Mouse (Mus musculus) heart, postnatal 36 days (tissue): ENCODE measurements around the gene Galnt15. TPM values are rescaled to one million over a fixed set of nuclear protein-coding genes. Genes with fewer than 3 reads are reported as not detected.

Experiments used
- DNase-seq, 2 experiments: peaks; one replicate each; pipeline ENCODE4 v3.0.0; 2021 to 2022
- intact Hi-C: fragments of 180-260 bp; cut with DNase I; formaldehyde crosslinking; loops from one replicate; pipeline ENCODE4 v1.15.1; 2025
- total RNA-seq, 2 experiments: library from RNA; stranded (reverse); gene quantifications; 2 replicates each; pipeline ENCODE4 v1.2.3; 2021

Galnt15 gene
- total RNA-seq, 2 experiments from 2014 or later: 15.0 to 21.3 TPM

DNA sequence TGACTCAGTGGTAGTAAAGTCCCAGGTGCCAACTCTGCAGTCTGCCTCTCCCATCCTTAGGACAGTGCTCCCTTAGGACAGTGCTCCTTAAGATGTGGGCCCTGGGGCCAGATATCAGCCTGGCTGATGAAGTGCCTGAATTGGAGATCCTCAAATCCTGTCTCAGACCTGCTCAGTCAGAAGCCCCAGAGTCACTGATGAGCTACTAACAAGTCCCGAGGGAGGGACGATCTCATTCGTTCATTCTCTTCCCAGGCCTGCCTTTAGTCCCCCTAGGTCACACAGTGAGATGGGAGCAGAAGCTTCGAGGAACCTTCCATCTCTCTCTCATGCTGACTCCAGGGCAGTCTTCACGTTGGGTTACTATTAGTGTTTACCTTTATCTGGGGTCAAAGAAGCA, 1.3 kb downstream of the Galnt15 start:
- no peak for DNase-seq
- intact Hi-C loops: loop anchor here (5.0 kb wide), 1 partner anchor 373 kb away; no protein-coding TSS in a partner anchor

DNA sequence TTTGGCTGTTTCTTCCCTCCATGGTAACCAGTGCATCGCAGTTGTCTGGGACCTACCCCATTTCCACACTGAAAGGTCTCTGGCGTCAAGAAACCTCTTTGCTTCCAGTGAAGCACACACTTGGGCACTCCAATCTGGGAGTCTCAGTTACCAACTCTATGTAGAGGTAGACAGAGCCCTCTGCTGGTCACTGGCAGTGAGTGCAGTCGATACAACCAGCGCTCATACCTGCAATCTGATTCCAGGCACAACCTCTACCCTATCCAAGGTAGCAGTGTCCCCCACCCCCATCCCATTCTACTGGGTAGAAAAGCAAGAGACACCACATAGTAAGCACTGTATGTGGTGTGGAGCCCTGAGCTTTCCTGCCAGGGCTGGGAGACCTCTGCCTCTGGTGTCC, 3.7 kb downstream of the Galnt15 start:
- intact Hi-C loops: loop anchor here (1.0 to 5.0 kb wide), 4 partner anchors 44 to 375 kb away; no protein-coding TSS in a partner anchor
- peak; percentile 71 to 72 for DNase-seq

DNA sequence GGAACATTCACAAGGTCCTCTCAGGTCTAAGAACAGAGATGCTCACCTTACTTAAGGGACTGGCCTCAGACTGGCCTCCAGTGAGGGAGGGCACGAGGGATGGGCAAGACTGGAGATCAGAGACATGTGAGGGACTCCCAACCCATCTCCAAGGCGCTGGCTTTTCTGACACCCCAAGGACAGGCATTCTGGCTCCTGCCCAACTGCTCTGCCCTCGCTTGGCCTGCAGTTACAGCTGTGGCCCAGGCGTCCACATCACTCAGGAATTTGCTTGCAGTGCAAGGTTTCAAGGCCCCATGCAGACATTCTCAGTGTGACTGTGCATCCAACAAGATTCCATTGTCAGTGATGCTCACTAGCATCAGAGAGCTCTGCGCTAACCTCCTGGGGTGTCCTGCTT, 7.7 kb downstream of the Galnt15 start:
- no peak for DNase-seq
- intact Hi-C loops: no loop called here

DNA sequence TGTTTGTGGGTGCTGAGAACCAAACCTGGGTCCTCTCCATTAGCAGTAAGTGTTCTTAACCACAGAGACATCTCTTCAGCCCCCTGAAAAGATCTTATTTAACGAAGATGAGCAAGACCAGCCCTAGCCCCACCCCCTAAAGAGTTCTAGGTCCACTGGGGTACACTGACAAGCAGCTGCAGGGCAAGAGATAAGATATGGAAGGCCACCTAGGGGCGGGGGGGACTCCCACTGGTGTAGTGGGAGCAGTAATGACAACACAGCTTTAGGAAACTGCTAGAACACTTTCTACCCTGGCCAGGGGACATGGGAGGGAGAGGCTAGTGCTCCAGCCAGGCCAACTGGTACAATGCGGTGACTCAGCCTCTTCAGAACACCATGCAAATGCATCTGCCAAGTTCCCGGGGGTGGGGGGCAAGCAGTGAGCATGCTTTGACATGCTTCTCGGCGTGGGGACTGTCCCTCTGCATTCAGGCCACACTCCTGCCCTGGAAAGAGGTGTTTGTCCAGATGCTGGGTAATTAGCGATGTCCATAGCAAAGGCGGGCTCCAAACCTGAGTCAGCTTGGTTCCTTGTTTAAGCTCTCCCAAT, 9.0 kb downstream of the Galnt15 start:
- intact Hi-C loops: no loop called here
- no peak for DNase-seq

DNA sequence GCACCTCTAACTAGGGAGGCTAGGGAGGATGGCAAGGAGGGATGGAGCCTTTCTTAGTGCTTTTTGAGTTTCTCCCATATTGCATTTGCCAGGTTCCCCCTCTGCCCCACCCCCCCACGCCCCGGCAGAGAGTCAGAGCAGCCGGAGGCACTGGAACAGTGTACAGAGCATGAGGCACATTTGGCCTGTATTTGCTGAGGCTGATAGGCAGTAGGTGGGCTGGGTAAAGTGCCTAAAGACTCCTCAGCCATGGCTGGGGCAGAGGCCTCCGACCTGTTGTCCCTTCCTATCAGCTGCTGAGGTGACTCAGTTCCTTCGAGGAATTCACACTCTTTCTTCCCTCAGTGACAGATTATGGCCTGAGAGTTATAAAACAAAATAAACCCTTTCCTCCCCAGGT, 13.3 kb downstream of the Galnt15 start:
- intact Hi-C loops: no loop called here

DNA sequence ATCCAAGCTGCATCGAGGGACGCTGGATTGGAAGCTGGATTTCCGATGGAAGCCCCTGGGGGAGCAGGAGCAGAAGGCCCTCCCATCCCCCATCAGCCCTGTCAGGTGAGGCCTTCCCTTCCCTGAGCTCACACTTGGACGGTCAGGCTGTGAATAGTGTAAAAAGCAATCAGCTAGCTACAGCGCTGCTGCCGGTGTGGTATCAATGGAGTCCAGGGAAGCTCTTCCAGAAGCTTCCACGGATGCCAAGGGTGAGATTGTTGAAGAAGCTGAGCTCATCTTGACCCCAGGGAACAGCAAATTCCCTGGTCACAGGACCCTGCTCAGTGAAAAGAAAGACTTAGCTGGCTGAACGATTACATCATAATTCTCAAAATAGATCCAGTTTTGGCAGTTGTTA, 17.6 kb downstream of the Galnt15 start:
- no peak for DNase-seq

More for the DNA sequence above, 13.3 kb downstream of the Galnt15 start:
- no peak for DNase-seq

DNA sequence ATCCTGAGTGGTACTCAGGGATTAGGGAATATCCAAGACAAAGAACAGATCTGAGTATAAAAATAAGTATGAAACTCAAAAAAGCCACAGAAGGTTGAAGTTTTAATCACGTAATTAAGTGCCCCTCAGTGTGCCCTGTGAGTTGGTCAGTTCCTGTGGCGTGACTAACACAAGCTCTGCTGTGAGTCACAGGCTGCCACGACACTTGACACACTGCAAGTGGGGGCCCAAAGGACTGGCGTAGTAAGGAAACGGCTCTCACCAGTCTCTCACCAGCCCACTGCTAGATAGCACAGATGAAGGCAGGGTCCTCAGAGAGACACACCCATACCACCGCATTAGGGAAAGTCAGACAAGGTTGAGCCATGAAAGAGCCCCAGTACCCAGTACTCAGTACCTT, 21.4 kb downstream of the Galnt15 start:
- DNase-seq: no peak
- intact Hi-C loops: no loop called here

More for the DNA sequence above, 17.6 kb downstream of the Galnt15 start:
- intact Hi-C loops: no loop called here

DNA sequence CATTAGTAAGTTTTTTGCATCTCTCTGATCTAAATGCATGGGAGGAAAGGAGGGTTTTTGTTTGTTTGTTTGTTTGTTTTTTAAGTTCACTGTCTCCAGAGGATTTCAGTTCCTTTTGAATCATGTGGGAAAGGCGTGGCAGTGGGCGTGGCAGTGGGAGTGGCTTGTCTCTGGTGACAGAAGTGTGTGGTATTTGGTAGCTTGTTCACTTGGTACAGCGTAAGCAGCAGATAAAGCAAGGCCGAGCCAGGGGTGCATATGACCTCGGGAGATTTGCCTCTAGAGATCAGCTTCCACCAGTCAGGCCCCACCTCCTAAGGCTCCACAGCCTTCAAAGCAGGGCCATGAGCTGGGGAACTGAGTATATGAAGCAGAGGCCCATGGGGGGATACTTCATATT, 25.1 kb downstream of the Galnt15 start:
- no peak for DNase-seq
- intact Hi-C loops: no loop called here

DNA sequence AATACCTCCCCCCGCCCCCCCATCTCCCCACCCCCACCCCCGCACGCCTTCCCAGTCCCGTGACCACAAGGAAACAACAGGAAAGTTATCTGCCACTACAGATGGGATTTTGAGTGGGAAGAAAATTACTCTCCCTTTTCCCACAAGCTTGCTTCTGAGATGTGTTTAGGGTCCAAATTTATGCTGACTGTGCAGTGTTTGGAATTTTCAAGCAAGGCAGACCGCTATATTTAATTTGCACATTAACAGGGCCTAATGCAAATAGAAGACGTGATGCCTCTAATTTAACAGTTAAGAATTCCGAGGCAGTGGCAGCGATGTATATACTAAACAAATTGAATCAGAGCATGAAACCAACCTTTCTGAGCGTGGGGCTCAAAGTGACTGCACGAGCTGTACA, 26.0 kb downstream of the Galnt15 start:
- no peak for DNase-seq
- intact Hi-C loops: no loop called here

DNA sequence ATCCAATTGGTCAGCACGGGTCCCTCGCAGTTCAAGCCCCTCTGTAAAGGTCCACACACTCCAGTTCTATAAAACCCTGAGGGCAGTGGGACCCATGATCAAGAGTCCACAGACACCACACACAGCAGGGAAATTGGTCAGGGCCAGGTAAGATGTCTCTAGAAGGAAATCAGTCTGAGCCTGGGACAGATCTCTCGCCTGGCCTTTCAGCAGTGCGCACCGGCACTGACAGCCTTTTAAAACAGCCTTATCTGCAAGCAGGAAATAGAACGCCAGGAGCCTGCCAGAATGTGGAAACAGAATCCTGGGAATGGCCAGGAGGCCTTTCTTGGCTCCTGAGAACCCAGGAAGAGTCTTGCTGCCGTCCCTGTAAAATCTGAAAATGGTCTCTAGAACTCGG, 27.0 kb downstream of the Galnt15 start:
- intact Hi-C loops: no loop called here
- no peak for DNase-seq

DNA sequence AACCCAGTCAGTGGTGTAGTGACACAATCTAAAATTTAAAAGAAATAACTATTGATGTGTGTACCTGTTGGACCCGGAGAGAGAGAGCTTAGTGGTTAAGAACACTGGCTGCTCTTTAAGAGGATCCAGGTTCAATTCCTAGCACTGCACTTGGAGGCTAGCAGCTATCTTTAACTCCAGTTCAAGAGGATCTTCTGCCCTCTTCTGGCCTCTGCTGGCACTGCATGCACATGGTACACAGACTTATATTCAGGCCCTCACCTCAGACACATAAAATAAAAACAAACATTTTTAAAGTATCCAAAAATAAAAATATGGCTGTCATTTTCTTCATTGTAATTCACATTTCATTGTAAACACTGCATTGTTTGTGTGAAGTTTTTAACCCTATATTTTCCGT, 27.9 kb downstream of the Galnt15 start:
- intact Hi-C loops: no loop called here
- peak in 1 of 2 experiments; percentile 68 for DNase-seq

DNA sequence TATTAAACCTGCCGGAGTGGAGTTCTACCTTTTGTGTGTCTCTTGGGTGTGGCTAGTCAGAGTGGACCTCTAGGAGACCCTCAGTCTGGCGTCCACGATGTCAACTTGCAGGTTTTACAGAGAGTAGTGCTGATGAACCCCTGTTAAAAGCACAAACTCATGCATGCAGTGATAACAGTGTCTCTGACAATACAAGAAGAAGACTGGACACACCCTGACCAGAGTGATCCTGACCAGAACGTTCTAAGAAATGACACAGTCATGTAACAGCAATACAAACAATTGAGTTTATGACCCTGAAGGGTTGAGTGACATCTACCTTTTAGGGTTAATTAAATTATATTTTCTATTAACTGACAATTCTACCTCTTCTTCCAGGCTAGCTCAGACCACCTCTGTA, 28.9 kb downstream of the Galnt15 start:
- DNase-seq: no peak
- intact Hi-C loops: no loop called here

DNA sequence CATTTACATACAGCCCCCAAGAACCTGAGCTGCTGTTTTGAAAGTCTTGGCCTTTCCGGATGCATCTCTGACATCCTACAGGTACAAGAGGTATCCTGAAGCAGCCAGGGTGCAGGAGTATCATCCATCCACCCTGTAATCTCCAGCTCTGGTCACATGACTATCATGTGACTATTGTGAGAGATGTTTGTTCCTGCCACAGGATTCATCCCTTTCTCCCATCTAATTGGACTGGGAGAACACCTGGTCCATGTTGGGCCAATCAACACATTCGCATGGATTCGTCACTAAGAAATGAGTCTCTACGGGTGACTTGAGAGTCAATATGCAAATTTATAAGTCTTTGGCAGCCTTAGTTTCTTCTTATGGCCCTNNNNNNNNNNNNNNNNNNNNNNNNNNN, 32.6 kb downstream of the Galnt15 start:
- DNase-seq: no peak
- intact Hi-C loops: no loop called here

DNA sequence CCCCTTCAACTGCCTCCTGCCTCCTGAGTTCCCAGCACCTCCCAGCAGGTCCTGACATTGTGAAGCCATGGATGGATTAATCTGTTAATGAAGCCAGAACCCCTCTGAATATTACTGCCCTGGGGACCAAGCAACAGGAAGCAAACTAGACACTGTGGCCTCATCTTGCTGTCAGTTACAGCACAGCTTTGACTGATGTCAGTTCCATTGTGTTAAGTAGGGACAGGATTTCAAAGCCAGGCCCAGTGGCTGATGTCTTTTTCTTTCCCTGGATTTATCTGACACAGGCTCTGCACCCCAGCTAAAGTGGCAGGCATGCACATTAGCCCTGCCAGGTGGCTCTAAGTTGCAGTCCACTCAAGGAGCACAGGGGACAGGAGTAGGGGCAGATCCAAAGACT, 44.0 kb downstream of the Galnt15 start:
- intact Hi-C loops: no loop called here
- DNase-seq: no peak

DNA sequence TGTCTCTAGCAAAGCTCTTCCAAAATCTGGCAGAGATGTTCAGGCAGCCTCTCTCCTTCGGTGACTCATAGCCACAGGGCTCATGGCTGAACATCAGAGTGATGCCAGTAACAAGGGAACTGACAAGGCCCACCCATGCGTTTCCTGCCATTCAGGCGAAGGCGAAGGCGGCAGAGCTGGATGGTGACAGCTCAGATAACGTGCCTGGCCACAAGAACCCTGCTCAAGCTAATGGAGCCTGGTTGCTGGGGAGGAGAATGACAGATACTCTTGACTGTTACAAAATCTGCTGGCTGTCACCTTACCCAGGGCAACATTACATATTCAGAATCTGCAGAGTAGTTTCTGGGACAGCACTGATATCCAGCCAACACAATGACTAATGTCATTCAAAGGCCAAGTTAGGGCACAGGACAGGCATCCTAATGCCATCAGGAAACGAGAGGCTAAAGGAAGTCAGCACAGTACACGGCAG, 44.5 kb downstream of the Galnt15 start:
- intact Hi-C loops: no loop called here
- DNase-seq: peak; percentile 56 to 70

DNA sequence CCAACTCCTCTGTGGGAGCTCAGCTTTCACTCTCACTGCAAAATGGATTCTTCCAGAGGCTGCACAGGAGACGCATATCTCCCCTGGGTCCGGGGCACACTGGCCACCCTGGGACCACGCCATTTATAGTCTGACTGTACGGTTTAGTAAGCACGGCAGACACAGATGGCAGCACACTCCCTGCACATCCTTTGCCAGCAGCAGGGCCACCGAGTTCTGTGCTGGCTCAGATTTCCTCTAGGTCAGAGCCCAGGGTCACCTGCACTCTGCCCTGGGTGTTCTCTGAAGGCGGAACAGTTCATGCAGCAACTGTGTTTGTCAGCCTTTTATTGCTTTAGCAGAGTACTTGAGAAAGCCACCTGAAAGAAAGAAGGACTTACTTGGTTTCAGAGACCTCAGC, 45.1 kb downstream of the Galnt15 start:
- DNase-seq: no peak
- intact Hi-C loops: loop anchor here (2.0 kb wide), 1 partner anchor 417 kb away; no protein-coding TSS in a partner anchor

DNA sequence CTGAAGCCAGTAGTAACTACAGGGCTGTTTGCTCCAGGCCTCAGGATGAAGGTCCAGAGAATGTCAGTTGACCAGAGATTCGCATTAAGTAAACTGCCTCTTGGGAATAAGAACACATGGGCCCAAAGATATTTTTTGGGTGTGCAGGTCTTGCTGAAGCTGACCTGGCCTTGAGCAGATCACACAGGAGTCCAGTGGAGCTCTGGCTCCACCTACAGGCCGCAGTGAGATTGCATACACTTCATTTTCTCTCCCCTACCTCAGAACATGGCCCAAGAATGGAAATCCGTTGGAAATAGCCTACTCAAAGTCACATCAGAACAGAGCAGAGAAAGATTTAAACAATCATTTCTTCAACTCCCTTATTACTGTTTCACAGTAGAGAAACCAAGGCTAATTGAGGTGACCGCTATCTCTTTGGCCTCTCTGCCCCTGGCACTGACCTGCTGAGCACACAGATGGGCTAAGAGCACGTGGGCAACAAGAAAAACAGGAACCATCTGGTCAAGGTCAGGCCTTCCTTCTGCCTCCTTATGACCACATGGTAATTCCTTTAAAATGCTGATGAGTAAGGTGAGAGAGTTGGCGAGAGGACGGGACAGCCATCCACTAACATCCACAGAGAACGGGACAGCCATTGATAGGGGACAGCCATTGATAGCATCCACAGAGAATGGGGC, 48.2 kb downstream of the Galnt15 start:
- DNase-seq: peak; percentile 76 to 84
- intact Hi-C loops: loop anchor here (1.0 to 2.0 kb wide), 3 partner anchors 44 to 282 kb away; no protein-coding TSS in a partner anchor

DNA sequence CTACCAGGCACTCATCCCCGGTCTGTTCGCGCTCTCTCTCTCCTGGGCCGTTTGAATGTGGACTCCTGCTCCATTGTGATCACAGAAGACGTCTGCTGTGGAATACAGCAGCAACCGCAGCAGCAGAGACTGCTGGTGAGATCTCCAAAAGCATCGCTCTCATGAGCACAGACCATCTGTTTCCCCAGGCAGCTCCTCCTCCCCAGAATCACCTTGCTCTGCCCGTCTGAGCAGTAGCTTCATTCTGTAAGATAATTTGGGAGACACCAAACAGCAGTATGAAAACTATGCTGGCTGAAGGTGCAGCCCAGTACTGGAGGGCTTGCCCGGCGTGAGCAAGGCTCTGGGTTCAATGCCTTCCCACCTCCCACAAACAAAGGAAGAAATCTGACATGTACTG, 52.2 kb downstream of the Galnt15 start:
- no peak for DNase-seq
- intact Hi-C loops: loop anchor here (5.0 to 10.0 kb wide), 3 partner anchors 439 to 866 kb away; partner anchors contain the start of genes Bap1, Btd, Gm49387 and Hacl1

DNA sequence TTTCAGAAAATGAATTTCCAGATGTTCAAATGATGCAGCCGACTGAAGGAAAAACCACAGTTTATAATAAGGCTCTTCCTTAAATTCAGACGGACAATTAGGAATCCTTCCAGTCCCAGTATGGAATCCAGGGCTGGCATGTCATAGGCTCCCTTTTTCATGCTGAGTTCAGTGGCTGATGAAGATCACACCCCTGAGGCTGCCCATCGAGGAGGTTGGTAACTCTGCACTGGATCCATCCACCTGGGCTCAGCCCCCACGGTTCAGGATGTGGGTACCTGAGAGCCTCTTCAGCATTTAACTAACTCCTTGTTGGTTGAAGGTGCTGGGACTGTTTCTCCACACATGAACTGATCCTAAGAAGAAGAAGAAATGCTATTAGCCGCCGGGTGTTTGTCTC, 54.1 kb downstream of the Galnt15 start:
- intact Hi-C loops: loop anchor here (5.0 to 10.0 kb wide), 3 partner anchors 441 to 868 kb away; partner anchors contain the start of genes Bap1, Btd, Gm49387 and Hacl1
- no peak for DNase-seq

DNA sequence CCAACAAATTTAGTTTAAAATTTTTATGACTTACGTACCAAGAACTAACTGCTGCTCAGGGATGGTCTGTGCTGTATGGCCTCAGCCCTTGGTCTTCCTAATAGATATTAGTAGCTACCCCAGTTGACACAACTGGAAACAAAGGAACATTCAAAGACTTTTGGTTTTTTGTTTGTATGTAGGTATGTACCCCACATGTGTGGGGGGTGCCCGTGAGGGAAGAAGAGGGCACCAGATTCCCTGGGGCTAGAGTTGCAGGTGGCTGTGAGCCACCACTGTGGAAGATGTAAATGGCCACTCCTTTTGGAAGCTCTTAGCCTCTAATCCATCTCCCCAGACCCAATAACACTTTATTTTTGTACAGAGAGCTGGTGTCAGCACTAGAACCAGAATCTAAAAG, 54.7 kb downstream of the Galnt15 start:
- intact Hi-C loops: loop anchor here (5.0 to 10.0 kb wide), 3 partner anchors 441 to 869 kb away; partner anchors contain the start of genes Bap1, Btd, Gm49387 and Hacl1
- DNase-seq: no peak

DNA sequence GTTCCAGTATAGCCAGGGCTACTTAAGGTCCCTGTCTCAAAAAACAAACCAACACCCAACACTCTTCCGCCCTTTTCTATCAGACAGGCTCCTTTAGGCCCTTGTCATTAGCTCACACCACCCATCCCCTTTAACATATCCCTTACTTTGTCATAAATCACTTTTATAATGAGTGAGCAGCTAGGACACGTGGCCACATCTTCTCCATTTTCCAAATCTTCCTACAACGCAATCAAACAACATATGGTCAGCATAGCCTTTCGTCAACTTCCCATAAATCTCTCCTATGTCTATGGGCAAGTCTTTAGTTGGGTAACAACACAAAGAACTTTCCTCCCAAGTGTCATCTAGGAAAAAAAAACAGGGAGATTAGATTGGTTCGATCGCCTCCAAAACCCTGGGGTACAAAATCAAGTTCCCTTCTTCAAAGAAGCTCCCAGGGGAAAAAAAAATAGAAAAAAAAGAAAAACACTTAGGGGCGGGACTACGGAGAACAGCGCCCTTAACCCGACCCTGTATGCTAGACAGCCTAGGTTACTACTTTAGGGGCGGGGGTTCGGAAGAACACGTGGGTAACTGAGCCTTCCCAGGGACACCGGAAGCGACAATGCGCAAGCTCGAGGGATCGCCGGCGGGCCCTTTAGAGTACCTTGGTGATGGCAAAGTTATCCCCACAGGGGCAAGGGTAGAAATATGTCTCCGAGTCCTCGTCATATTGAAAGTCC, 56.1 kb downstream of the Galnt15 start, which contains the start of gene Oxnad1:
Oxnad1 (plus strand) TSS at position 614 of the 725 bp plus-strand sequence.
- DNase-seq: no peak
- intact Hi-C loops: loop anchor here (2.0 to 10.0 kb wide), 4 partner anchors 74 to 870 kb away; partner anchors contain the start of genes Bap1, Btd, Gm49387 and Hacl1
